Mouse (Mus musculus) lung, embryonic 15.5 days (tissue): ENCODE measurements at regions not wholly inside any gene's neighbourhood (a gene's known extent, or its start where the extent isn't known, plus 50 kb on each side); places are given as distances from the start of the nearest gene placed in this dataset.

Experiments used
- ATAC-seq: fragments of 200-750 bp; cut with Nextera tagmentation; 2 replicates; pipeline ENCODE4 v1.8.0; 2017; ENCODE audit warnings: moderate number of reproducible peaks, borderline replicate concordance; ENCODE audit not compliant: low FRiP score, low TSS enrichment; ENCODE audit errors: extremely low read depth
- H3K27ac ChIP-seq: fragments of 300-500 bp; sonication (generic); 2 replicates; pipeline ENCODE4 v1.5.1; 2015; ENCODE audit warnings: moderate library complexity, mild to moderate bottlenecking, inconsistent platforms
- H3K27me3 ChIP-seq: fragments of 300-500 bp; sonication (generic); 2 replicates; pipeline ENCODE4 v1.6.1; 2015; ENCODE audit warnings: inconsistent platforms
- H3K36me3 ChIP-seq: fragments of 300-500 bp; sonication (generic); 2 replicates; pipeline ENCODE4 v1.6.1; 2015; ENCODE audit warnings: inconsistent platforms
- H3K4me1 ChIP-seq: fragments of 300-500 bp; sonication (generic); 2 replicates; pipeline ENCODE4 v1.6.1; 2015; ENCODE audit warnings: inconsistent platforms
- H3K4me2 ChIP-seq: fragments of 300-500 bp; sonication (generic); 2 replicates; pipeline ENCODE4 v1.6.1; 2015; ENCODE audit warnings: inconsistent platforms, mild to moderate bottlenecking, moderate library complexity
- H3K4me3 ChIP-seq: fragments of 300-500 bp; sonication (generic); 2 replicates; pipeline ENCODE4 v1.5.1; 2015; ENCODE audit warnings: mild to moderate bottlenecking, inconsistent platforms
- H3K9ac ChIP-seq: fragments of 300-500 bp; sonication (generic); 2 replicates; pipeline ENCODE4 v1.6.1; 2015; ENCODE audit warnings: inconsistent platforms
- H3K9me3 ChIP-seq: fragments of 300-500 bp; sonication (generic); 2 replicates; pipeline ENCODE4 v1.6.1; 2016; ENCODE audit warnings: inconsistent platforms
- WGBS: fragments of 180-500 bp; shearing (Covaris S2); methylation state at CpG from one replicate; pipeline ENCODE4 v1.1.7; 2015; 5-methylcytosine and 5-hydroxymethylcytosine counted together

GRCm38 (mm10) chr10:8037986-8038631, 82.1 kb upstream of the Tab2 start:
- H3K9ac ChIP-seq: no peak overlapping the region
- ATAC-seq: no peak
- WGBS: 36% methylated on average over 5 of the region's 5 CpGs
- H3K4me1 ChIP-seq: no peaks in the 10 kb centered on the region
- no peak overlapping the region for H3K4me2 ChIP-seq
- H3K27ac ChIP-seq: no peak overlapping the region
- H3K4me3 ChIP-seq: no peak overlapping the region
- H3K27me3 ChIP-seq: no peaks in the 10 kb centered on the region
- H3K36me3 ChIP-seq: no peaks in the 10 kb centered on the region
- no peaks in the 10 kb centered on the region for H3K9me3 ChIP-seq

GRCm38 (mm10) chr10:8036293-8036692, 80.3 kb upstream of the Tab2 start:
- WGBS: 77% methylated on average over 4 of the region's 4 CpGs
- Histone ChIP-seq H3K27me3 (no peaks in the 10 kb centered on the region), H3K36me3 (no peaks in the 10 kb centered on the region), H3K4me2 (no peak overlapping the region), H3K4me3 (no peak overlapping the region), H3K9ac (no peak overlapping the region), H3K9me3 (no peaks in the 10 kb centered on the region), H3K4me1 (no peaks in the 10 kb centered on the region), H3K27ac (no peak overlapping the region)
- no peak for ATAC-seq

GRCm38 (mm10) chr10:8035310-8035709, 79.3 kb upstream of the Tab2 start:
- no peak for ATAC-seq

GRCm38 (mm10) chr10:8032203-8032602, 76.2 kb upstream of the Tab2 start:
- H3K4me2 ChIP-seq: no peak overlapping the region
- ATAC-seq: no peak
- H3K27me3 ChIP-seq: no peaks in the 10 kb centered on the region
- H3K4me1 ChIP-seq: peaks cover 14% of the 10 kb centered on the region
- no peaks in the 10 kb centered on the region for H3K36me3 ChIP-seq
- no peaks in the 10 kb centered on the region for H3K9me3 ChIP-seq
- no peak overlapping the region for H3K4me3 ChIP-seq
- H3K27ac ChIP-seq: no peak overlapping the region
- no peak overlapping the region for H3K9ac ChIP-seq
- 80% methylated on average over 1 of the region's 1 CpGs for WGBS

More at GRCm38 (mm10) chr10:8035310-8035709, 79.3 kb upstream of the Tab2 start:
- Histone ChIP-seq H3K4me2 (no peak overlapping the region), H3K4me1 (no peaks in the 10 kb centered on the region), H3K4me3 (no peak overlapping the region), H3K9me3 (no peaks in the 10 kb centered on the region), H3K27me3 (no peaks in the 10 kb centered on the region), H3K27ac (no peak overlapping the region), H3K36me3 (no peaks in the 10 kb centered on the region), H3K9ac (no peak overlapping the region)
- WGBS: 34% methylated on average over 1 of the region's 1 CpGs

- no peak for ATAC-seq
- Histone ChIP-seq H3K27me3 (no peaks in the 10 kb centered on the region), H3K9me3 (no peaks in the 10 kb centered on the region), H3K4me3 (no peak overlapping the region), H3K36me3 (no peaks in the 10 kb centered on the region), H3K4me2 (no peak overlapping the region), H3K4me1 (peaks cover 19% of the 10 kb centered on the region), H3K27ac (no peak overlapping the region), H3K9ac (no peak overlapping the region)
- WGBS: 19% methylated on average over 2 of the region's 2 CpGs
These were observed 72.8 kb upstream of the Tab2 start for GRCm38 (mm10) chr10:8028840-8029239.

- H3K4me2 ChIP-seq: no peak overlapping the region
- no peaks in the 10 kb centered on the region for H3K9me3 ChIP-seq
- H3K27ac ChIP-seq: no peak overlapping the region
- no peak overlapping the region for H3K9ac ChIP-seq
- H3K36me3 ChIP-seq: no peaks in the 10 kb centered on the region
- no peaks in the 10 kb centered on the region for H3K27me3 ChIP-seq
- 16% methylated on average over 6 of the region's 6 CpGs for WGBS
- no peak for ATAC-seq
- no peak overlapping the region for H3K4me3 ChIP-seq
- H3K4me1 ChIP-seq: peaks cover 19% of the 10 kb centered on the region
These were observed 71.0 kb upstream of the Tab2 start for GRCm38 (mm10) chr10:8027023-8027422.

- Histone ChIP-seq H3K9ac (no peak overlapping the region), H3K27ac (no peak overlapping the region), H3K36me3 (no peaks in the 10 kb centered on the region), H3K9me3 (no peaks in the 10 kb centered on the region), H3K27me3 (no peaks in the 10 kb centered on the region), H3K4me1 (peaks cover 16% of the 10 kb centered on the region), H3K4me2 (no peak overlapping the region), H3K4me3 (no peak overlapping the region)
- 94% methylated on average over 2 of the region's 2 CpGs for WGBS
- no peak for ATAC-seq
These were observed 67.7 kb upstream of the Tab2 start for GRCm38 (mm10) chr10:8023741-8024140.

- no peaks in the 10 kb centered on the region for H3K36me3 ChIP-seq
- no peak overlapping the region for H3K9ac ChIP-seq
- no peak; the same call in 1 of the 2 replicates for ATAC-seq
- no peaks in the 10 kb centered on the region for H3K9me3 ChIP-seq
- WGBS: 29% methylated on average over 1 of the region's 1 CpGs
- no peak overlapping the region for H3K27ac ChIP-seq
- H3K4me1 ChIP-seq: 0 out of 2 replicates have a peak, but pooled peaks cover 3% of the 10 kb centered on the region
- no peak overlapping the region for H3K4me2 ChIP-seq
- H3K4me3 ChIP-seq: no peak overlapping the region
- H3K27me3 ChIP-seq: no peaks in the 10 kb centered on the region
These were observed 65.9 kb upstream of the Tab2 start for GRCm38 (mm10) chr10:8021971-8022370.

GRCm38 (mm10) chr10:8020916-8021705, 65.1 kb upstream of the Tab2 start:
- no peak overlapping the region for H3K4me2 ChIP-seq
- no peak overlapping the region for H3K4me3 ChIP-seq
- no peaks in the 10 kb centered on the region for H3K9me3 ChIP-seq
- H3K27ac ChIP-seq: no peak overlapping the region
- H3K4me1 ChIP-seq: no peaks in the 10 kb centered on the region
- no peak overlapping the region for H3K9ac ChIP-seq
- no peaks in the 10 kb centered on the region for H3K36me3 ChIP-seq
- 64% methylated on average over 4 of the region's 4 CpGs for WGBS
- no peaks in the 10 kb centered on the region for H3K27me3 ChIP-seq
- ATAC-seq: no peak

GRCm38 (mm10) chr10:8020113-8020512, 64.1 kb upstream of the Tab2 start:
- no peaks in the 10 kb centered on the region for H3K36me3 ChIP-seq
- no peaks in the 10 kb centered on the region for H3K27me3 ChIP-seq
- H3K9me3 ChIP-seq: no peaks in the 10 kb centered on the region
- no peak overlapping the region for H3K4me3 ChIP-seq
- no peak overlapping the region for H3K9ac ChIP-seq
- H3K27ac ChIP-seq: no peak overlapping the region
- 73% methylated on average over 4 of the region's 4 CpGs for WGBS
- ATAC-seq: no peak
- H3K4me2 ChIP-seq: no peak overlapping the region
- H3K4me1 ChIP-seq: no peaks in the 10 kb centered on the region

GRCm38 (mm10) chr10:8018229-8019026, 62.4 kb upstream of the Tab2 start:
- Histone ChIP-seq H3K27me3 (no peaks in the 10 kb centered on the region), H3K4me1 (no peaks in the 10 kb centered on the region), H3K9ac (no peak overlapping the region), H3K36me3 (no peaks in the 10 kb centered on the region), H3K4me2 (no peak overlapping the region), H3K9me3 (no peaks in the 10 kb centered on the region), H3K4me3 (no peak overlapping the region), H3K27ac (no peak overlapping the region)
- ATAC-seq: no peak

- H3K4me1 ChIP-seq: no peaks in the 10 kb centered on the region
- H3K4me2 ChIP-seq: no peak overlapping the region
- H3K9me3 ChIP-seq: no peaks in the 10 kb centered on the region
- no peak for ATAC-seq
- H3K4me3 ChIP-seq: no peak overlapping the region
- no peaks in the 10 kb centered on the region for H3K27me3 ChIP-seq
- H3K9ac ChIP-seq: no peak overlapping the region
- 64% methylated on average over 2 of the region's 2 CpGs for WGBS
- no peak overlapping the region for H3K27ac ChIP-seq
- no peaks in the 10 kb centered on the region for H3K36me3 ChIP-seq
These were observed 60.7 kb upstream of the Tab2 start for GRCm38 (mm10) chr10:8016741-8017140.
